Mouse (Mus musculus) hindbrain, postnatal 0 days (tissue): ENCODE measurements around the gene Ear1. TPM values are rescaled to one million over a fixed set of nuclear protein-coding genes. Genes with fewer than 3 reads are reported as not detected.
"Not testable (repeated sequence)": the region's sequence is repeated elsewhere in the genome, so short reads cannot be mapped to it uniquely, and the experiment has no call there.

Experiments used
- ATAC-seq: fragments of 200-750 bp; cut with Nextera tagmentation; 2 replicates; pipeline ENCODE4 v1.8.0; 2017; ENCODE audit warnings: mild to moderate bottlenecking, moderate TSS enrichment, moderate library complexity
- DNase-seq: peaks from one replicate; pipeline ENCODE4 v3.0.0-alpha.2; 2015; ENCODE audit warnings: low spot score
- H3K27ac ChIP-seq: fragments of 300-500 bp; sonication (generic); 2 replicates; pipeline ENCODE4 v1.5.1; 2014; ENCODE audit warnings: mild to moderate bottlenecking
- H3K27me3 ChIP-seq: fragments of 300-500 bp; sonication (generic); 2 replicates; pipeline ENCODE4 v1.6.1; 2014; ENCODE audit warnings: low read length, mixed read lengths; ENCODE audit not compliant: insufficient read depth
- H3K36me3 ChIP-seq: fragments of 300-500 bp; sonication (generic); 2 replicates; pipeline ENCODE4 v1.6.1; 2014; ENCODE audit warnings: low read length, mixed read lengths; ENCODE audit not compliant: insufficient read depth
- H3K4me1 ChIP-seq: fragments of 300-500 bp; sonication (generic); 2 replicates; pipeline ENCODE4 v1.6.1; 2014; ENCODE audit warnings: antibody characterized with exemption, low read length, mixed read lengths; ENCODE audit not compliant: insufficient read depth
- H3K4me2 ChIP-seq: fragments of 300-500 bp; sonication (generic); 2 replicates; pipeline ENCODE4 v1.6.1; 2014; ENCODE audit warnings: low read depth, mild to moderate bottlenecking, low read length, moderate library complexity, mixed read lengths
- H3K4me3 ChIP-seq: fragments of 300-500 bp; sonication (generic); 2 replicates; pipeline ENCODE4 v1.5.1; 2014; ENCODE audit warnings: low read length
- H3K9ac ChIP-seq: fragments of 300-500 bp; sonication (generic); replicated peaks from 2 replicates; pipeline ENCODE4 v1.6.1; 2014; ENCODE audit warnings: mild to moderate bottlenecking, low read length, moderate library complexity, mixed read lengths
- H3K9me3 ChIP-seq: fragments of 300-500 bp; sonication (generic); 2 replicates; pipeline ENCODE4 v1.6.1; 2016; ENCODE audit warnings: low read length, mixed read lengths
- CTCF ChIP-seq: IDR thresholded peaks from 2 replicates; pipeline ENCODE4 v1.5.1; 2016; ENCODE audit warnings: antibody characterized with exemption, control low read depth, low read depth
- WGBS: fragments of 180-500 bp; shearing (Covaris S2); extraction: QIAGEN DNeasy Blood & Tissue Kit; methylation state at CpG from one replicate; pipeline ENCODE4 v1.1.7; 2014; 5-methylcytosine and 5-hydroxymethylcytosine counted together
- polyA plus RNA-seq: library from polyadenylated mRNA; unstranded; fragments of >200 nt; fragmentation: Nextera tagmentation; extraction: Ambion mirVana; gene quantifications from 2 replicates; pipeline ENCODE4 v1.2.1, GENCODE M21; 2015
- total RNA-seq: library from RNA; depleted of rRNA; stranded (reverse); fragments of >200 nt; gene quantifications from 2 replicates; pipeline ENCODE4 v1.2.3, GENCODE M21; 2014; rRNA removed

Gene Ear1
- total RNA-seq (not detected in 2 replicates), polyA plus RNA-seq (not detected in 2 replicates)

DNA sequence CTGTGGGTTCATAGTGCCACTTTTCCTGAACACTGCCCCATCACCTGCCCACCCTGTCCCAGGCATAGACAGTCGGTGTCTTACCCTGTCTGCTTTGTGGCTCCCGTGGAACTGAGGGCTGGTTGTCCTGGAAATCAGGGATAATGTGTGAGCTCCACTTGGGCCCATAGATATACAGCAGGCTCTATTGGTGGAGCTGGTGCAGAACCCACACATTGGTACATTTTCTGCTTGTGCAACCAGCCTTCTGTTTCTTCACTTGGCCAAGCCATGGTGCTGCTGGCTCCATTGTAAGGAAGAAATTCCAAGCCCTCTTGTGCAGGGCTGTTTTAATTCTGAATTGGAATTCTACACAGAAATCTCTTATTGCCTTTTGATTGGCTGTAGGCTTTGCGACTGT, at the start of gene Ear1:
Gene Ear1, minus strand, starts transcription at position 101 of the 400 bp plus-strand sequence.
- ATAC-seq, H3K9ac ChIP-seq, H3K27ac ChIP-seq, H3K4me1 ChIP-seq, H3K27me3 ChIP-seq, H3K36me3 ChIP-seq, DNase-seq, H3K9me3 ChIP-seq, H3K4me3 ChIP-seq, H3K4me2 ChIP-seq: not testable (repeated sequence)
- WGBS: 96% methylated on average over 2 of the region's 3 CpGs

DNA sequence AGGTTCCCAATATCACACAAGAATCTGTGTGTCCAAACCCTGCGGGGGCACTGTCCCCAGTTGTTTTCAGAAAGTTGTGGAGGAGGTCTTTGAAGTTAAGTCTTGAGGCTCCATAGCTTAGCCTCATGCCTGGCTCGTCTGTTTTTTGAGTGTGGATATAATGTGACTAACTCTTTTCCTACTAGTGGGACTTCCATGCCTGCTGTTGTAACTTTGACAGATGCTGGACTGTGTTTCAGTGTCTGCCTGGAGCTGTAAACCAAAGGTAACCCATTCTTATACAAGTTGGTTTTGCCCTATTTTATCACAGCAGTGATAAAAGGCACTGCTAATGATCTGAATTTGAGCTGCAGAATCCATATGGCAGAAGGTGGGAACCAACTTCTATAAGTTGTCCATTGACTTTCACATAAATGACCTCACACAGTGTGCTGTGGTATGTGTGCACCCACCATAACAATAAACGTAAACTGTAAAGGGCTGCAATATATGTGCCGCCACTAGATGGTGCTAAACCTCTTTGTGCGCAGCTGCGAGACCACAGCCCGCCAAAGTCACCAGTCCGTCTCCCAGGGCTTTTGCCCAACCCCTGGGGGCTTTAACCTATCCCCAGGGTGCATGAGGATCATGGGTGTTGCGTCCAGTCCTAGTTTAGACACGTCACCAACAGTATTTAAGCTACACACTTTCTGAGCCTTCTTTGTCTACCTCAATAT, 49.5 kb upstream of the Ear1 start, which contains the start of gene Gm8113:
Gene Gm8113, plus strand, starts transcription at position 703 of the 716 bp plus-strand sequence.
- Histone ChIP-seq H3K4me3 (peak within 1 kb of the TSS; percentile 47), H3K9ac (0 out of 2 replicates have a peak within 1 kb of the TSS, but pooled peaks have one; percentile 17), H3K27ac (peak within 1 kb of the TSS; percentile 56; the same call in 1 of the 2 replicates), H3K4me2 (peak within 1 kb of the TSS; percentile 52)
- DNase-seq: peak; percentile 85
- H3K4me1 ChIP-seq, H3K36me3 ChIP-seq, H3K9me3 ChIP-seq, H3K27me3 ChIP-seq: not testable (repeated sequence)
- peak; percentile 91 for ATAC-seq
- peak; percentile 87 for TF ChIP-seq CTCF
- 12% methylated on average over 10 of the region's 10 CpGs for WGBS

DNA sequence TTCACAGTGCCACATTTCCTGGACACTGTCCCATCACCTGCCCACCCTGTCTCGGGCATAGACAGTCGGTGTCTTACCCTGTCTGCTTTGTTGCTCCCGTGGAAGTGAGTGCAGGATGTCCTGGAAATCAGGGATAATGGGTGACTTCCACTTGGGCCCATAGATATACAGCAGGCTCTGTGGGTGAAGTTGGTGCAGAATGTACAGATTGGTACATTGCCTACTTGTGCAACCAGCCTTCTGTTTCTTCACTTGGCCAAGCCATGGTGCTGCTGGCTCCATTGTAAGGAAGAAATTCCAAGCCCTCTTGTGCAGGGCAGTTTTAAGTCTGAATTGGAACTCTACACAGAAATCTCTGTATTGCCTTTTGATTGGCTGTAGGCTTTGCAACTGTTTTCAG, 48.1 kb upstream of the Ear1 start, which contains the start of gene Ear10:
Gene Ear10, minus strand, starts transcription at position 101 of the 400 bp plus-strand sequence.
- H3K4me3 ChIP-seq, H3K4me2 ChIP-seq, H3K27ac ChIP-seq, ATAC-seq, H3K27me3 ChIP-seq, H3K4me1 ChIP-seq, H3K9ac ChIP-seq, H3K36me3 ChIP-seq, DNase-seq, H3K9me3 ChIP-seq: not testable (repeated sequence)
- WGBS: 83% methylated on average over 3 of the region's 3 CpGs

GRCm38 (mm10) chr14:43918214-43918613, 42.9 kb upstream of the Ear1 start:
- H3K36me3 ChIP-seq, H3K4me3 ChIP-seq, H3K4me2 ChIP-seq, ATAC-seq, H3K27ac ChIP-seq, H3K4me1 ChIP-seq, H3K27me3 ChIP-seq, H3K9me3 ChIP-seq, DNase-seq, H3K9ac ChIP-seq: not testable (repeated sequence)

DNA sequence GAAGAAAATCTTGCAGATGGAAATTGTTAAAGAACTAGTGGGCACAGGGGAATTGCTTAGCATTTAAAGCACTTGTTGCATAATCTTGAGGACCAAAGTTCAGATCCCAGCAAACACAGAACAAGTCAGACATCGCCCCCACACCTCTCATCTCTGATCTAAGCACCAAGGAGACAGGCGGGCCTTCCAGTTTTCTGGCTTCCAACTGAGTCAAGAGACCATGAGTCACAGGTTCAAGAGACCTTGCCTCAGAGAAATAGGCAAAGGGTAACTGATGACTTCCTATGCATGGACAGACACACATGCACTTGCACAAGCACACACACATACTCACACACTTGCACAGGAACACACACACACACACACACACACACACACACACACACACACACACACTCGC, 23.3 kb upstream of the Ear1 start:
- not testable (repeated sequence) for H3K9ac ChIP-seq, H3K27me3 ChIP-seq, H3K27ac ChIP-seq, ATAC-seq, H3K4me3 ChIP-seq, H3K36me3 ChIP-seq, DNase-seq, H3K4me1 ChIP-seq, H3K9me3 ChIP-seq, H3K4me2 ChIP-seq
- 79% methylated on average over 3 of the region's 3 CpGs for WGBS

- not testable (repeated sequence) for H3K36me3 ChIP-seq, H3K9me3 ChIP-seq, H3K9ac ChIP-seq, H3K4me2 ChIP-seq, ATAC-seq, H3K27me3 ChIP-seq, DNase-seq, H3K4me1 ChIP-seq, H3K4me3 ChIP-seq, H3K27ac ChIP-seq
- 38% methylated on average over 1 of the region's 2 CpGs for WGBS
Measured at GRCm38 (mm10) chr14:43895357-43895756, 20.0 kb upstream of the Ear1 start.

- WGBS: no CpG with 5 or more reads among the region's 1 CpGs
- H3K4me1 ChIP-seq, H3K27ac ChIP-seq, H3K4me2 ChIP-seq, H3K27me3 ChIP-seq, H3K9me3 ChIP-seq, H3K9ac ChIP-seq, H3K36me3 ChIP-seq, ATAC-seq, H3K4me3 ChIP-seq, DNase-seq: not testable (repeated sequence)
Measured at GRCm38 (mm10) chr14:43891288-43891687, 16.0 kb upstream of the Ear1 start.

- H3K4me3 ChIP-seq, H3K36me3 ChIP-seq, ATAC-seq, H3K4me1 ChIP-seq, DNase-seq, H3K4me2 ChIP-seq, H3K27me3 ChIP-seq, H3K9me3 ChIP-seq, H3K9ac ChIP-seq, H3K27ac ChIP-seq: not testable (repeated sequence)
- WGBS: 53% methylated on average over 1 of the region's 1 CpGs
Measured at GRCm38 (mm10) chr14:43886235-43886634, 10.9 kb upstream of the Ear1 start.

DNA sequence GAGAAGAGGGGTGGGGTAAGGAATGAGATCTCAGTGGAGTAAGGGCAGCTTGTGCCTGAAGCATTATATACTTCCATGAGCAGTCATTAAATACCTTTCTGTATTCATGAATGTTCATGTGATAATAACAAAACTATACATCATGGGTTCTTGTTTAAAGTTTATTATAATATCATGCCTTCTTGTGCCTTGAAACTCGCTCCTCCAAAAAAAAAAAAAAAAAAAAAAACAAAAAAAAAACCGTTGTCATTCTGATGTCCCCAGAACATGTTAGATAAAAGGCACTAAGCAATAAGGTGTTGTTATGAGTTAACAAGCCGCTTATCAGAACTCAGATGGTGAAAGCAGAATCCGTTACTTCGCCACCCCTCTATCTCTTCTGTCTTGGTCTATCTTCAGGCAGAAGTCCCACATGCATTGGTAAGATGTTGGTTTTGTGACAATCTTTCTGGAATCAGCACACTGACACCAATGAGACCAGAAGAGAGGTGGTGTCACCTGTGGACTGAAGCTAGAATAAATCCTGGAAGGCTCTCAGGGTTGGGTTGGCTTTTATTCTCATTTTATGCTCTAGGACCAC, 4.7 kb upstream of the Ear1 start:
- not testable (repeated sequence) for H3K9ac ChIP-seq, DNase-seq, H3K4me2 ChIP-seq, H3K9me3 ChIP-seq, H3K4me1 ChIP-seq, H3K4me3 ChIP-seq, H3K36me3 ChIP-seq, ATAC-seq, H3K27me3 ChIP-seq, H3K27ac ChIP-seq
- 93% methylated on average over 5 of the region's 5 CpGs for WGBS

- not testable (repeated sequence) for ATAC-seq, DNase-seq, H3K4me1 ChIP-seq, H3K27me3 ChIP-seq, H3K4me2 ChIP-seq, H3K9ac ChIP-seq, H3K27ac ChIP-seq, H3K4me3 ChIP-seq, H3K36me3 ChIP-seq, H3K9me3 ChIP-seq
- WGBS: 60% methylated on average over 1 of the region's 2 CpGs
Measured at GRCm38 (mm10) chr14:43877789-43878188, 2.5 kb upstream of the Ear1 start.
